Mouse (Mus musculus) adrenal gland, postnatal 0 days (tissue): ENCODE measurements around the gene Armc9. TPM values are rescaled to one million over a fixed set of nuclear protein-coding genes. Genes with fewer than 3 reads are reported as not detected.

Experiments used
- polyA plus RNA-seq: library from polyadenylated mRNA; unstranded; fragments of >200 nt; fragmentation: Nextera tagmentation; extraction: Ambion mirVana; gene quantifications from 2 replicates; pipeline ENCODE4 v1.2.1, GENCODE M21; 2015

The Armc9 gene
- polyA plus RNA-seq = 11.5 and 16.1 TPM in 2 replicates

DNA sequence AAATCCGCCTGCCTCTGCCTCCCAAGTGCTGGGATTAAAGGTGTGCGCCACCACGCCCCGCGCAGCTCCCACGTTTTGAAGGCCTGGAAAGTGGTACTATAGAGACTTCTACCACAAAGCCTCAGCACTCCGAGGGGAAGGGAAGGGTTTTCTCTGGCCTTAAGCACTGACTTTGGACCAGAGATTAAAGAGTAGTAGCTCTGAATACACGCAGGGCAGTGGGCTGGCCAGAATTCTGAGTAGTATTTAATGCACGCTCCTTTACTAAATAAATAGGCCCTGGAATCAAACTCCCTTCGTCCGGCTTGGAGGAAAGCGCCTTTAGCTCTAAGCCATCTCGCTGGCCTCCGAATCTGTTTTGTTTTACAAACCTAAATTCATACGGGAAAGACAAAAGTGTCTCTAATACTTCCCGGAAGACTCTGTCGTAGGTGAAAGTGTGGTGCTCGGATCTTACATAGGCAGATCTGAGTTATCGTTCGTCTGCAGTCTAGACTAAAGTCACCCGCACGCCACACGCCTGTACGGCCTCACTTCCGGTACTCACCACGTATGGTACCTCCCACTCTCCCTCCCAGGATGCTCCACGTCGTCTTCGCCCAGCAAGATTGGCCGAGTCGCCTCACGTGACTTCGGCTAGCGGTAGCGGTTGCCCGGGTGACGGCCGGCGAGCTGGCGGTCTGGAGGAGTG, at the start of gene Armc9:
Gene Armc9, plus strand, starts transcription at position 648 of the 691 bp plus-strand sequence.

DNA sequence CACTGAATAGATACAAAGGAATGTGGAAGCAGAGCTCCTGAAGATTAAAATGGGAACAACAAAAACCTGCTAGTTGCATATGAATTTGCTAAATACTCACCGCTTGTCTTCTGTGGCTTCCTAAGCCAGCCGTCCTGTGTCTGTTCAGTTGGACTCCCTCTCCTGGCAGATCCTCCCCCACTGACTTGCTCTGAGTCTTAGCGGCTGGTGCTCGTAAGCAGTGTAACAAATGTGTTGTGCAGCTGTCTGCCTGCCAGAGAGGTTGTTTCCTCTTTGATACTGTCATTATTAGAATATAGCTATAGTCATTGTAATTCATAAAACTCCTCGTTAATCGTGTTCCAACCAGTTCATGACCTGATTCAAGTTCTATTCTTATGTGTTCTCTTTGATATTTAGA, 42.8 kb upstream of the Armc9 start, which contains the start of gene Htr2b:
Gene Htr2b, minus strand, starts transcription at position 192 of the 400 bp plus-strand sequence.

DNA sequence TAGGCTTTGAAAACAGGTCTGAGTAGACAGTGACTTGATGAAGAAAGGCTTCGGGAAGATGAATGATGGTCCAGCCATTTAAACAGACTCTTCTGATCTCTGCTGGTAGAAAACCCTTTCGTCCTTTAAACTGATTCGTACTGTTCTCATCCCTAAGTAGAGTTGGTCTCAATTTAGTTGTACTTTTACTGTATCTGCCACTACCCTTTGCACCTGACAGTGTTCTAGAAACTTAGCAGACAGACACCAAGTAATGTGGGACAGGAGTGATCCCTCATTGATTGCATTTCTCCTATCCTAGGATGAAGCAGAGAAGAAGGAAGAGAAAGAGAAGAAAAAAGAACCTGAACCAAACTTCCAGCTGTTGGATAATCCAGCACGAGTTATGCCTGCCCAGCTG, 21.2 kb upstream of the Armc9 start, which contains the start of gene Gm21972:
Gene Gm21972, plus strand, starts transcription at position 301 of the 400 bp plus-strand sequence.

DNA sequence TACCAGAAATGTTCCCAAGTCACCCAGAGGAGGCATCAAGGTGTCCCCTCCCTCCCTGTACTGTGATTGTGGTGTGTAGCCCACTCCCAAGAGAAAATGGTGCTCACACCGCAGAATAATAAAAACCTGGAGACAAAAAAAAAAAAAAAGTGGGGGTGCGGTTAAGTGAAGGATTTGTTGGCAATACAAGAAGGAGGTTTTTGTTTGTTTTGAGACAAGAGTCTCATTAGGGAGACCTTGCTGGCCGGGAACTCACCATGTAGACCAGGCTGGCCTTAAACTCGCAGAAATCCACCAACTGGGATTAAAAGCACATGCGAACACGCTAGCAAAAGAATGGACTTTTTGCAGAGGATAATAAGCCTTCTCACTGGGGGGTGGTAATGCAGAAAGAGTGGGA, 148.0 kb downstream of the Armc9 start, which contains the start of gene B3gnt7:
Gene B3gnt7, plus strand, starts transcription at position 301 of the 400 bp plus-strand sequence.

Other genes with a start within 250 kb of the Armc9 start
- gene 4933407L21Rik, start 226.3 kb upstream of the Armc9 start, polyA plus RNA-seq = 0.25 and 0.95 TPM in 2 replicates
- 0.27 and 0.88 TPM in 2 replicates for gene Gpr55, start 193.8 kb upstream of the Armc9 start, polyA plus RNA-seq
- gene Spata3, start 138.0 kb upstream of the Armc9 start, polyA plus RNA-seq = not detected in 2 replicates
- 1.0 and 1.1 TPM in 2 replicates for gene 2810459M11Rik, start 108.9 kb upstream of the Armc9 start, polyA plus RNA-seq
- gene Psmd1, start 90.4 kb upstream of the Armc9 start, polyA plus RNA-seq = 76.6 and 105 TPM in 2 replicates
- 0.48 and 0.93 TPM in 2 replicates for gene Htr2b, start 42.8 kb upstream of the Armc9 start, polyA plus RNA-seq
- gene Gm21972, start 21.1 kb upstream of the Armc9 start, polyA plus RNA-seq = not detected in 2 replicates
- gene B3gnt7, start 148.1 kb downstream of the Armc9 start, polyA plus RNA-seq = 1.4 and 2.4 TPM in 2 replicates
- 164 and 231 TPM in 2 replicates for gene Ncl, start 204.6 kb downstream of the Armc9 start, polyA plus RNA-seq